Mouse (Mus musculus): ENCODE results near the gene Itga5.
A peak's percentile ranks its signal among the peaks of the same experiment; 100 is the strongest.

The Itga5 gene

DNA sequence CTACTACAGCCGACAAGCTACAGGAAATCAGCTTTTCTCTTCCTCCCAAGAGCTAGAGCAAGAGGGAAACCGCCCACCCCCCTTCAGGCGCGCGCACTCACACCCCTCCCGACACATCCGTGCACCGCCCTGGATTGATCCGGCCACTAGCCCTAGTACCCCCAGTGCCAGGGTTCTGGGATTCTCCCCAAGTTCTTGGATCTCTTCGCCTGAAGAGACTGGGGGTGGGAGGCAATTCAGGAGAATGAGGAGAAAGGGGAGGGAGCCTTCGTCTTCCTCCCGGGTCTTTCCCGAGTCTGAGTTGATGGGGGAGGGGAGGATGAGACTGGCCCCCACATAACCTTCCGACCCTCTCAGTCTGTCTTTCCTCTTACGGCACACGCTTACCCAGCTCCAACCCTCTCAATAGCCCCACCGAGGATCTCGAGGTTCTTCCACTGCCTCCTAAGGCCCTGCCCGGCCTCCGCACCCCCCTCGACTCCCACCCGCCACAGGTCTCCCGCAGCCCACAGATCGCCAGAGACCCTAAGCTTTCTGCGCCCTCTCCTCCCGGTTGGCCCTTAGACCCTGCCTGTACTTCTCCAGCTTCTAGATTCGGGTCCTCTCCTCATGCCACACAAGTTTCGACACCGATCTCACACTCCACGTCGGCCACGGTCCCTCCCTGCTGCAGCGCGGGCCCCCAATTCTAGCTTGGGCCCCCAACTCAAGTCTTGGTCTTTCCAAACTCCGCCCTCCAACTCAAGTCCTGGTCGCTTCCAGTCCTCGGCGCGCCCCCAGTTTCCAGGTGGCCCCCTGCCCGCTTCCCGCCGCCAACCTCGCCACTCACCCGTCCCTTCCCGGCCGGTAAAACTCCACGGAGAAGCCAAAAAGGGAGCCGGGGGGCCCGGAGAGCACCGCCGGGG lies 840 bp downstream of the Itga5 start:
- DNase-seq (ENCODE audit: low spot score in 2 of 2) = no peak

DNA sequence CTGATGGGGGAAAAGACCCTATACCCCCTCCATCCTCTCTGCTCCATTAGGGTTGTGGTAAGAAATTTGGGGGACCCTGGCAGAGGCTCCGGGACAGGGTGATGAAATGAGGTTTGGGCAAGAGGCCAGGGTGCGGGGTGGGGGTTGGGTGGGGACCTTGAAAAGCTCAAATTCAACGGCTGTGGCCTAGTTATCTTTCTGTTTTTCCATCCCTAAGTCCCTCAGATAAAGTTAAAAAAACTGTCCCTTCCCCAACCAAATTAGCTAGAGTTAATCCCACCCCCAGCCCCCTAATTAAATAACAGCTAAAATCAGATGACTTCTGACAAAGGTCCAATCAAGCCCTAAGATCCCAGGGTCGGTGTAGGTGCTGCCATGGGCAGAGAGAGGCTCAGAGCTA lies 1.8 kb downstream of the Itga5 start:
- DNase-seq (ENCODE audit: low spot score in 2 of 2) = no peak

DNA sequence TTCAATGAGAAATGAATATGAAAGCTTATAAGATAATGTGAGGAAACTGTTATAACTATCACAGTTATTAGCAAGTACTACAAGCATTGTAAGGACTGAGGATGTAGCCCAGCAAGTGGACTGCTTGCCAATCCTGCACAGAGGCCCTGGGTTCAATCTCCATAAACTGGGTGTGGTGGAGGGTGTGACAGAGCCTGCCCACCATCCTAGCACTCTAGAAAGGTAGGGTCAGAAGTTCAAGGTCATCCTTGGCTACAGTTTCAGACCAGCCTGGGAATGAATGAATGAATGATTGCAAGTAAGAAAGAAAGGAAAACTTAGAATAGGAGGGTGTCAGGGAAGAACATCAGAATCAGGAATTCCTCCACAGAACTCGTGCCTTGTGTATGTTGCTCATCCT lies 2.8 kb downstream of the Itga5 start:
- DNase-seq (ENCODE audit: low spot score in 2 of 2) = no peak

DNA sequence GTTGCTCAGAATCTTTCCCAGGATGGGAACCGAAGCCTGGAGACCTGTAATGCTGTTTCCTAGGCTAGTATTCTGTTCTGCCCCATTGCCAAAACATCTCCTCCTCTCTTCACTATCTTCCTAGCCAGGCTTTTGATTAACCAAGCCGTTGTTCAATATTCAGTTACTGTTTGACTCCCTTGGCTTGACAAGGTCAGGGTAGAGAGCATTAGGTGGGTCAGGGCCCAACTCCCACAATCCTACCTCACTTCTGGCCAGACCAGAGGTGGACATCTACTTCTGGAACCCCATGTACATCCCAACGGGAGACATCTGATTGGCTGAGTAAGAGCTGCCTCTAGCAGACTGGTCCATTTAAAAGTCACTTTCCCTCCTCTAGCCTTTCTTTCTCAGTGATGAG lies 3.6 kb downstream of the Itga5 start:
- no peak for DNase-seq (ENCODE audit: low spot score in 2 of 2)

DNA sequence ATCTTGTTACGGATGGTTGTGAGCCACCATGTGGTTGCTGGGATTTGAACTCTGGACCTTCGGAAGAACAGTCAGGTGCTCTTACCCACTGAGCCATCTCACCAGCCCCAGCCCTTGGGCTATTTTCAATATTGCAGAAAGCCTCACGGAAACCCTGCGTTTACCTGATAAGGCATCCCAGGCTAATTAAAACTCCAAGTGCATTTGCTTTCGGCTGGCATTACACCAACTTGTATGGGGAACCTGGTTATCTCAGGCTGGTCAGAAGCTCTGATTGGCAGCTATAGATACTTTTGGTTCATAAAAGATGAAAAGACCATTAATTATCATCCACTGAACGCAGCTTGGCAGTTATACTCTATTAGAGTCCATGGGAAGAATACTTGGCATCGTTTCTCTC lies 4.2 kb downstream of the Itga5 start:
- DNase-seq (ENCODE audit: low spot score in 2 of 2) = no peak

DNA sequence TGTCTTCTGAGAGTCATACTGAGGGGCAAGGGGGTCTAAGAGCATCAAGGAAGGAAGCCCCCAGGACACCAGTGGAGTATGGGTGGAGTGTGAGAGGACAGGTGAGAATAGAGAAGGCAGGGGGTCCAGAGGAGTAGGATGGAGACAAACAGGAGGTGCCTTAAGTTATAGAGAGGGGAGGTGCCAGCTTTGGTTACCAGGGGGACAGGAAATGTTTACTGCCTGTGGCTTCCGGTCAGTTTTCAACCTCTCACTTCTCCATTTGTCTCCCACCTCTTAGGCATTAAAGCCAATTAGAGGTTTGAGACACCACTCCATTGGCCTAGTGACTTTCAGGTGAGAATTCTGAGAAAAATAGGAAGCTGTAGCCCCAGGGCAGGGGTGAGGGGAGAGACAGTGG lies 5.3 kb downstream of the Itga5 start:
- no peak for DNase-seq (ENCODE audit: low spot score in 2 of 2)

DNA sequence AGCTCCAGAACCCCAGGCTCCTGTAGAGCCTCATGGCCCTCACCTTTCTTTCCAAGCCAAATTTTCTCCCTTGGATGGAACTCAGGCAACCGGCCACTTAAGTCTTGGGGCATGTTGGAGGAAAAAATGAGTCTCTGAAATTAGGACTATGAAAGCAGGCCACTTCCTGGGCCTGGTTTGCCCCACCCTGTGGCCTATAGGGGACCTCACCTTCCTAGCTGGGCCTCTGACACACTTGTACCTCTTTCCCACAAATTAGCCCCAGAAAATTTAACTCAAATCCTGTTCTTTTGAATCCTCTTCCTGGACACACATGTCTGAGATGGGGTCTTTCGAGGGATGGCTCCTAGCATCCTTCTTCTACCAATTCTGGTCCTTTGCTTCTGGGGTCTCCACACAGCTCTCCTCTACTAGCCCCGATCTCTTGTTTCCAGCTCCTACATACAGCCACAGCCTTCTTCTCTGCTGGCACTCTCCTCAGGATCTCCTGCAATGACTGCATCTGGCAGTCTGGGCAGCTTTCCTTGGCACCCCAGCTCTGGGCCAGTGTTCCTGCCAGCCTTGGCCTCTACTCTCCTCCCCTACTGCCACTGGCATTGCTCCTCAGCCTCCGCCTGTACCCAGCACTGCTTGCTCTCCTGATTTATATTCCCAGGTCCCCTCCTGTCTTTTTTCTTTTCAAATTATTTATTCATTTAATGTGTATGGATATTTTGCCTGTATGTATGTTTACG lies 6.5 kb downstream of the Itga5 start:
- DNase-seq (ENCODE audit: low spot score in 2 of 2) = no peak

DNA sequence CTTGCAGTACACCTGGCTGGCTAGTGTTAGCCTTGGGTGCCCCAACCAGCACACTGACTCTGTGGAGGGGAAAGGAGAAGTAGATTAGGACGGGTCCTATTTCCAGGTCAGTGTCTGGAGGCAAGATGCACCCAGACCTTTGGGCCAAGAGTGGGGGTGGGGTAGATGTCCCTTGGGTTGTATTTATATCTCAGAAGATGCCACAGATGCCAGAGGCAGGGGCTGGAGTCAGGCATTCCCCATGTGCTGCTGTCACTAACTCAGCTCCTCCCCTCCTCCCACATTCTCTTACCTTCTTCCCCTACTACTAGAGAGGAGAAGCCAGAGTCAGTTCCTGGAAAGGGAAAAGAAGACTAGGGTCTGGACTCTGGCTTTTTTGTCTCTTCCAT lies 7.4 kb downstream of the Itga5 start:
- no peak for DNase-seq (ENCODE audit: low spot score in 2 of 2)

DNA sequence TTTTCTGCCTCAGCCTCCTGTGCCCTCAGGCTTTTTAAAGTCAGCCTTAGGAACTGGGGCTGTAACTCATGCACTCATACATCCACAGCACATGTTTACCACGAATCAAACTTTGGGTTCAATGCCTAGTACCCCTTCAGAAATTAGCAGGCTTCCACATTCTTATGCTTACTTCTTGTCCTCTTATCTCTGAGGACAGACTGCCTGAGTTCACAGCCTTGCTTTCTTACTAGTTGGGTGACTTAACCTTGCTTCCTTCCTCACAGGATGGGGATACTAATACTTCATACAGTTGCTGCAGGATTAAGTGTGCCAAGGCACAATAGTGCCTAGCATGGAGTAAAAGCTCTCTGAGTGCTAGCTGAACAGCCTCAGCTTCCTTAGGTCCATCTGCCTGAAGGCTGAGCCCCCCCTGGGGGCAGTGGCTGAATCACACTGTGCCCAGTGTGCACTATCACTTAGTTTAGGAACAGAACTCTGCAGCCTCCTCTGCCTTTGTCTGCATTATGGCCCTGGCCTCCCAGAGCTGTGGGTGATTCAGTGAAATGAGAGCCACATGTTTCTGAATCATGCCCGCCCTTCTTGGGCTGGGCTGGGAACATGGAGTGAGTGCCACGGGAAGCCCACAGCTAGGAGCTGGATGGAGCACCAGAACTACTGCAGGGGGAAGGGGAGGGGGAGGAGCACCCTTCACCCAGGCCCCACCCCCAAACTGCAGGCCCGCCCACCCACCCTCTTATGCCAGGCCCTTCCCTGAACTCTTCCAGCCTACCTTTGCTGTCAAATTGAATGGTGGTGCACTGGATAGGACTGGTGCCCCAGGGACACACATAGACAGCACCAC lies 8.1 kb downstream of the Itga5 start:
- DNase-seq (ENCODE audit: low spot score in 2 of 2) = no peak

DNA sequence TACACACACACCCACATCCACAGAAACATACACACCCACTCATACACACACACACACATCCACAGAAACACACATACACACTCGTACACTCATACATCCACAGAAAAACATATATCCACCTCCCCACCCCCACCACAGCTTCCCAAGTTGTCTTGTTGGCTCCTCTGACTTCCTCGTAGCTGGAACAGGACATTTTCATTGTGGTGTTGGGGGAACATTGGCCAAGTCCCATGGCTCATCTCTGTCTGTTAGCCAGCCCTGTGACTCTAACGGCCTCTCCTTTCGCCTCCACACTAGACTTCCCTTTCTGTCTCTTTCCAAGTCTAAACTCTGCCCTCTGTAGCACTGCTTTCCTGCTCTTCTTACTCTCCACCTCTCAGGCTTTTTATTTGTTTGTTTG lies 8.7 kb downstream of the Itga5 start:
- no peak for DNase-seq (ENCODE audit: low spot score in 2 of 2)

DNA sequence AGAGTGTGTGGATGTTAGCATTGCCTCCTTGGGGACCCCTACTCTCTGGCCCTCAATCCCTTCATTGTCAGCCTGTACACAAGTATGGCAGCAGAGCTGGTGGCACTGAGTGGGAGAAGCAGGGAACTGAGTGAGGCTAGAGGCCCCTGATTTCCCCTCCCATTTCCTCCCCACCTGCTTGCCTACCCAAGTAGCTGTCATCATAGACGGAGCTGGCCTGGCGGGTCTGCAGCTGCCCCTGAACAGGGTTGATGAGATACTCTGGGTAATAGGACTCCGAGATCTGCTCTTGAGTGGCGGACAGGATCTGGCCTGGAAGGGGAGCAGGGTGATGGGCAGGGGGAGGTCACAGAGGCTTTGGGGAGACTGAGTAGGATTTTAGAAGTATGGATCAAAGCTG lies 10.4 kb downstream of the Itga5 start:
- DNase-seq (ENCODE audit: low spot score in 2 of 2) = no peak

DNA sequence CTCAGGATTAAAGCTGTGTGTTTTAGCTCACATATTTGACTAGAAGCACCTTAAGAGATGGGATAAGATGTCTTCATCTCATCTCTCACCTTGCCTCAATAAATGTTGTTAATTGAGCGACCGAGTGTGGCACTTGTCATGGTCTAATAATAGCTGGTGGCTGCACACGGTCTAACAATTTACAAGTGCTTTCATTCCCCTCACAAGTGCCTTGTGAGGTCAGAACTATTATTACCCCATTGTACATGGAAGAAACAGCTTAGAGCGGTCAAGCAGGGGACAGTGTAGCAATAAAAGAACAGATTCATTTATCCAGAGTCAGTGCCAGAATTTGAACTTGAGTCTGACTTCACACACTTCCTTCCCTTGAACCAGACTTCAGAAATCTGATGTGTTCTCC lies 11.1 kb downstream of the Itga5 start:
- no peak for DNase-seq (ENCODE audit: low spot score in 2 of 2)

DNA sequence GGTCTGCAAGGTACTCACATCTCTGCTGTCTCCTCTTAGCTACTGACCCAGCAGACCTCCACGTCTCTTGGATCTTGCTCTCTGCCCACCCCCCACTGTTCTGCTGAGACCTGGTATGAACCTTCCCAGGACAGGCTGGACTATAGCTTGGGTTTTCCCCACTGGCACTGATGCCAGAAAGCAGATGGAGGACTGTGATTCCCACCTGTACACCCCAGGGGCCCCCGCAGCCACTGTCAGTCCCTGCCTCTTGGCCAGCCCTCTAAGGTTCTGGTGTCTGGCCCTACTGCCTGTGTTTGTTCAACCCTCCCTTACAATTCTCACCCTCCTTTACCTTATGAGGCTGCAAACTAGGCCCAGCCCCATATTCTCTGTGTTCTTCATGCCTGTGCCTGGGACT lies 11.9 kb downstream of the Itga5 start:
- DNase-seq (ENCODE audit: low spot score in 2 of 2) = no peak

DNA sequence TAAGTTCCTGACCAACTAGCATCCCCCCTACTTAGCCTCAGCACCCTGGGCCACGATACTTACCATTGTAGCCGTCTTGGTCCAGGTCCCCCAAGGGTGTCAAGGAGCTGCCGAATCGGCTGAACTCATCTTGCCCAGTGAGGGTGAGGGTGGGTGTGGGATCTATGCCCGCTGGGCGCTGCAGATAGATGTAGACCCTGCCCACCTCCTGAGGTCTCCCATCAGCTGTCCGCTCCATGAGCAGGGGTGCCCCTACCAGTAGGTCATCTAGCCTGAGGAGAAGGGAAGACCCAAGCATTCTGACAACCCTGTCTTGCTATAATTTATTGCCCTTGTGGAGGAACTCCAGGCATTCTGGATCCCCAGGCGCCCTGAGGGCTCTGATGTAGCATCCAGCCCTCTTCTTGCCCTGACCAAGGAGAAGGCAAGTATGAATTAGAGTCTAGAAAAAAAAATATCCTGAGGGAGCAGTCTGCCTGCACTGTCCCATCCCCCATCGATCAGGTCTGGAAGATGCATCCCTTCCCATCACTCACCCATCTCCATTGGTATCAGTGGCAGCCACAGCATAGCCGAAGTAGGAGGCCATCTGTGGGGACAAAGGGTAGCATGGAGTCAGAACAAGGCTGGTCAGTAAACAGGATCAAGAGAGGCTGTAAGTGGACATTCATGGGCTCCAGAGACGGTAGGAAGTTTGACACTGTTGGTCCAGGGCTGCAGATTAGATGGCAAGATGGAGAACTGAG lies 12.9 kb downstream of the Itga5 start:
- no peak for DNase-seq (ENCODE audit: low spot score in 2 of 2)

DNA sequence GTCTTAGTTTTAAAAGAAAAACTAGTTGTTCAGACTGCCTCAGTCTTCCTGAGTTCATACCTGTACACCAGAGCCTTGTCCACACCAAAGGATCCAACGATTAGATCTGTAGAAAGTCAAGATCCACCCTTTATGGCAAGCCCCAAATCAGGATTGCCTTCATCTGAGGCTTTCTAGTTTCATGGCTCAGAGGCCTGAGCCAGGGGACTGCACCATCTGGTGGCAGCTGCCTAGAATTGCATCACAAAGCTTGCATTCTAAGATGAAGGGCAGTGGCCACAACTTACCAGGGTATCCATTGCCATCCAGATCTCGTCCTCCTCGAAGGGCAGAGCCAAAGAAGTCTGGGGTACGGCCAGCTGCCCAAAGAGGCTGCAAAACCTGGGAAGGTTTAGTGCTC lies 13.7 kb downstream of the Itga5 start:
- DNase-seq (ENCODE audit: low spot score in 2 of 2) = no peak

DNA sequence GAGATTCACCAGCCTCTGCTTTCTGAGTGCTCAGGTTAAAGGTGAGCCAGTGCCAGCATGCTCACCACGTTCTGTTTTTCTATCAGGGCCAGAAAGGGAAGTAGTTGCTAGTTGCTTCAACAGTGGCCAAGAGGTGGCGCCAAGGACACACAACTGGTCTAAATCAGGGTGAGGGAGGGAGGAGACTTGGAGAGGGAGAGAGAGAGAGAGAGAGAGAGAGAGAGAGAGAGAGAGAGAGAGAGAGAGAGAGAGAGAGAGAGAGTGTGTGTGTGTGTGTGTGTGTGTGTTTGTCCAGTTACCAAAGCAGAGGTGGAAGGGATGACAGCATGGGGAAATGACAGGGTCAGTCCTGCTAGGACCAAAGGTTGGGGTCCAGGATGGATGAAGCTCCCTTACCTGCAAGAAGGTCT lies 19.3 kb downstream of the Itga5 start:
- DNase-seq (ENCODE audit: low spot score in 2 of 2) = no peak

DNA sequence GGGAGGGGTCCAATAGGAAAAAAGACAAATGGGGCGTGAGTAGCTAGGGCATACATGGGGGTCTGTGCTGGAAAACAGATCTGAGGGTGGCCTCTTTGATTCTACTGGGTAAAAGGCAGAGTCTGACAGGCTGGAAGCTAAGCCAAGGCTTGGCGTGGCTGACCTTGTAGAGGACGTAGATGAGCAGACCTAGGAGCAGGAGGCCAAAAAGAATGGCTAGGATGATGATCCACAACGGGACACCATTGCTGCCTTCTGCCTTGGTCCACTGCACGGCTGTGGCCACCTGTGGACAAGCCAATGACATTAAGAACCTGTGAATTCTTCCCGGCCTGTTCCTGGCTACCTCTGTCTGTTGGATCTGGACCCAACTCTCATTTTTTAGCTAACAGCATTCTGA lies 20.8 kb downstream of the Itga5 start:
- DNase-seq (ENCODE audit: low spot score in 2 of 2) = no peak

DNA sequence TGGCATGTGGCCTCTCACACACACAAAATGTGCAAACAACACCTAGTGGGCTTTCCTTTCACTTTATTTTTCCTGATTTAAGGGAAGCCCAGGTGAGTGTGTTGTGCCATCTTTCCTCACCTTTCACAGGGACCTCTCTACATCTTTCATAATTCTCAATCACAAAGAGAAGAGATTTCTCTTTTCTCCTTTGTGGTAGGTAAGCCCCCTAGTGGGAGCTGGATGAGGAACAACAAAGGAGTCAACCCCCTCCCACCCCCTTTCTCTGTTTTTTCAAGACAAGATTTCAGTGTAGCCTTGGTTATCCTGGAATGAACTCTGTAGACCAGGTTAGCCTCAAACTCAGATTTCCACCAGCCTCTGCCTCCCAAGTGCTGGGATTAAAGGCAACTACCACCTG lies 23.0 kb downstream of the Itga5 start:
- no peak for DNase-seq (ENCODE audit: low spot score in 2 of 2)

DNA sequence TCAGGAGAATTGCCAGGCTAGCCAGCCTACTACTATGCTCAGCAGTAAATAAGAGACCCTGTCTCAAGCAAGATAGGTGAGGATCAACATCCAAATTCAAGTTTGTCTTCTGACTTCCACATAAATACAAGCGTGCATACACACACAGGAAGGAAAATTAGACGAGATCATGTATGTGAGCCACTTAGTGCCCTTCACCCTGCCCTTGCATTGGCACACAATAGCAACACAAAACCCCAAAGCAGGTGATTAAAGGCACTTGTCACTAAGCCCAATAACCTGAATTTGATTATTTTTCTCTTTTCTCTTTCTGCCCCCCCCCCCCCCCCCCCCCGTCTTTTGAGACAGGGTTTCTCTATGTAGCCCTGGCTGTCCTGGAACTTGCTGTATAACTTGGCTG lies 23.6 kb downstream of the Itga5 start:
- no peak for DNase-seq (ENCODE audit: low spot score in 2 of 2)

DNA sequence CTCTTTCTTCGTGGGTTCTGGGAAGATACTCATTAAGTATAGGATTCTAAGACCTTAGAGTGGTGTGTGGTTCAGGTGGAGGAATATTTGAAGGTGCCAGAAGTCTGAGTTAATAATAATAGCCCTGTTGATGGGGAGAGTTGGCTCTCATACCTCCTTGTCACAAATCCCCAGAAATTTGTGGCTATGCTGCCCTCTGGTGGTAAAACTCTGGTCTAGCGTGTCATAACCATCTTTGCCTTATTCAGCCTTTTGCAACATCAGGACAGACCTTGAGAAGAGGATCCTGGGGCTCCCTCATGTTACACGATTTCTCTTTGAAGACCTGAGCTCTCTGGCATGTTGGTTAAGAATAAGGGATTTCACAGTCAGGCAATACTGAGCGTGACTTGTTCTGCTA lies 24.1 kb downstream of the Itga5 start:
- peak in 1 of 2 experiments; percentile 71 for DNase-seq (ENCODE audit: low spot score in 2 of 2)

DNA sequence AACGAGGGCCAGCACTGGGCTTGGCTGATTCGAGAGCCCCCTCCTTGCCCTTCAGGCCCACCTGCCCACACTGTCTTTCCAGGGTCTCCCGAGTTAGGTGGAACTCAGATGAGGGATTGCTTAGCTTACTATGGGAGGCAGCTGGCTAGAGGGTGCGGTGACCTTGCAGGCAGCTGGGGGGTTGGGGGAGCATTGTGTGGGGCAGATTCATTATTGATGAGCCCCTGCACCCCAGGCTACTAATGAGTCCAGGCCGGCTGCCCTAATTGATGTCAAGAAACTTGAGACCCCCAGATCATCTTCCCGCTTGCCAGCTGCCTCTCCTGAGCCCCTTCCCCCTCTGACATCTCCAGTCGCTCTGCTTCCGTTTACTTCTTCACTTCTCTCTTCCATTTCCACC lies 25.0 kb downstream of the Itga5 start:
- DNase-seq (ENCODE audit: low spot score in 2 of 2) = no peak

DNA sequence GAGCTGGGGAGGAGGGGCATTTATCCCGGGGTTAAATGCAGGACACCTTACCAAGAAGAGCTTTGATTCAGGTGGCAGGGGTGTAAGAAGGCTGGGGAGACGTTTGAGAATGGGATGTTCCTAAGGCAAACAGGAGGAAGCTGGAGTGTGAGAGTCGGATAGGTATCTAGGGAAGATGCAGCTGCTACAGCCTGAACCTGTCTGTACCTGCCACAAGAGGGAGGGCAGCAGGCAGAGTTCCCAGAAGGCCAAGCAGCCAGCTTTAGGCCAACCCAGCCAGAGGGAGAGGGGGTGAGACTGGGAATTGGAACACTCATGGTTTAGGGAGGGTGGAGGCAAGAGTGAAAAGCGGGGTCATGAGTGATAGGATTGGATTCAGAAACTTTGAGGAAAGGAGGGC lies 25.8 kb downstream of the Itga5 start:
- no peak for DNase-seq (ENCODE audit: low spot score in 2 of 2)

Data from frontal cortex, postnatal 25 days (tissue).